Comparison of ENCODE assay signal across 11 mouse cellular contexts in the genomic region with DNA sequence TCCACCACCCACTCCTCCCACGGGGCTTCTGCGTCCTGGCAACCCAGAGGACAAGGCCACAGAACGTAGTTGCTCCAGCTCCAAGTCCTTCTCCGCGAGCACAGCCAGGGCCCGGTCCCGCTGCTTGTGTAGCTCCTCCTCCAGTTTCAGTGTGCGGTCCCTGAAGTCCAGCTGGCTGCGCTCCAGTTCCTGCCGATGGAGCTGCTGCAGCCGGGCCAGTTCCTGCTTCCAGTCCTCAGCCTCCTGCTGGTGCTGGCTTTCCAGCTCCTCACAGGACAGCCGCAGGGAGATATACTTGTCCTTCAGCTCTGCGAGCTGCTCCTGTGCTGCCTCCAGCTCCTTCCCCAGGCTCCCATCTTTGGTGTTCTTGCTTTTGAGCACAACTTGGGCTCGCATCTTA. TPM values are rescaled to one million over a fixed set of nuclear protein-coding genes. Genes with fewer than 3 reads are reported as not detected.
A peak's percentile ranks its signal among the peaks of the same experiment; 100 is the strongest.
DNase-seq lines count a peak whose midpoint lies in the region; ATAC-seq and TF ChIP-seq lines count a peak whose summit lies in the region.
"Had no signal": no experiment of that assay in that cellular context is flagged by ENCODE, and none has a peak within 500 bp of the region (broad histone marks: within the 10 kb centered on the region; RNA-seq: fewer than 3 reads in every experiment).

No protein-coding gene starts in this region.

- H3K4me1 ChIP-seq in neural tube, embryonic 13.5 days (replicated peaks), result peaks cover 42% of the 10 kb centered on the region
- H3K4me1 ChIP-seq in cortical plate, adult 2 months (ENCODE audit: control insufficient read depth, insufficient read depth, low read length), result peaks cover 10% of the 10 kb centered on the region
- H3K4me1 ChIP-seq in testis, adult 2 months (ENCODE audit: control insufficient read depth, insufficient read depth, low read length), result peaks cover 20% of the 10 kb centered on the region
- peaks cover 5% of the 10 kb centered on the region; the same call in 1 of the 2 replicates for H3K4me1 ChIP-seq in hindbrain, embryonic 11.5 days (replicated peaks; ENCODE audit: control insufficient read depth, insufficient read depth, low read length)
- H3K4me1 ChIP-seq in hindbrain, embryonic 12.5 days, result peaks cover 25% of the 10 kb centered on the region

- no peaks in the 10 kb centered on the region for H3K9me3 ChIP-seq in neural tube, embryonic 13.5 days
- no peaks in the 10 kb centered on the region for H3K9me3 ChIP-seq in hindbrain, embryonic 11.5 days (ENCODE audit: control insufficient read depth, low read length)
- H3K9me3 ChIP-seq in hindbrain, embryonic 12.5 days (replicated peaks), result no peaks in the 10 kb centered on the region
- H3K9me3 ChIP-seq: G1E; limb, embryonic 13.5 days had no signal

- no peak overlapping the region for H3K4me2 ChIP-seq in neural tube, embryonic 13.5 days
- H3K4me2 ChIP-seq in hindbrain, embryonic 11.5 days (replicated peaks; ENCODE audit: low read depth, low read length), result no peak overlapping the region
- H3K4me2 ChIP-seq in hindbrain, embryonic 12.5 days (replicated peaks), result no peak overlapping the region
- H3K4me2 ChIP-seq: limb, embryonic 13.5 days had no signal

- peak overlapping the region; percentile 28; the same call in 1 of the 2 replicates for H3K27ac ChIP-seq in neural tube, embryonic 13.5 days (replicated peaks)
- H3K27ac ChIP-seq in cortical plate, adult 2 months (ENCODE audit: insufficient read depth, low read length), result 0 out of 2 replicates have a peak overlapping the region, but pooled peaks have one; percentile 70
- no peak overlapping the region for H3K27ac ChIP-seq in testis, adult 2 months (ENCODE audit: control insufficient read depth, insufficient read depth, low read depth, low read length)
- no peak overlapping the region for H3K27ac ChIP-seq in hindbrain, embryonic 11.5 days (ENCODE audit: low read depth, low read length)
- no peak overlapping the region for H3K27ac ChIP-seq in hindbrain, embryonic 12.5 days
- H3K27ac ChIP-seq: limb, embryonic 13.5 days had no signal

- no peak for ATAC-seq in neural tube, embryonic 13.5 days (ENCODE audit: low read depth)
- no peak for ATAC-seq in hindbrain, embryonic 11.5 days (ENCODE audit: low FRiP score)
- ATAC-seq in hindbrain, embryonic 12.5 days (ENCODE audit: low FRiP score), result no peak

- no peak for DNase-seq in neural tube, embryonic 10.5 days (ENCODE audit: extremely low spot score, low spot score)
- peak; percentile 73 for DNase-seq in kidney, adult 9 months
- DNase-seq in lung, adult 18-20 months, result peak; percentile 39 to 47
- DNase-seq in hindbrain, embryonic 11.5 days (ENCODE audit: low spot score), result no peak

- H3K4me3 ChIP-seq in neural tube, embryonic 13.5 days, result no peak overlapping the region
- 0 out of 2 replicates have a peak overlapping the region, but pooled peaks have one; percentile 6 for H3K4me3 ChIP-seq in cortical plate, adult 2 months (ENCODE audit: insufficient read depth, low read length)
- peak overlapping the region; percentile 0 for H3K4me3 ChIP-seq in testis, adult 2 months (ENCODE audit: control insufficient read depth, low read depth, low read length)
- H3K4me3 ChIP-seq in hindbrain, embryonic 11.5 days (ENCODE audit: low read depth, low read length), result no peak overlapping the region
- no peak overlapping the region for H3K4me3 ChIP-seq in hindbrain, embryonic 12.5 days
- H3K4me3 ChIP-seq: limb, embryonic 13.5 days had no signal

- H3K36me3 ChIP-seq in neural tube, embryonic 13.5 days, result peaks cover 53% of the 10 kb centered on the region
- peaks cover 1% of the 10 kb centered on the region; the same call in 1 of the 2 replicates for H3K36me3 ChIP-seq in testis, adult 2 months (ENCODE audit: control insufficient read depth, insufficient read depth, low read length)
- peaks cover 7% of the 10 kb centered on the region; the same call in 1 of the 2 replicates for H3K36me3 ChIP-seq in hindbrain, embryonic 11.5 days (ENCODE audit: control insufficient read depth, insufficient read depth, low read length)
- peaks cover 43% of the 10 kb centered on the region for H3K36me3 ChIP-seq in hindbrain, embryonic 12.5 days

- 89% methylated on average over 14 of the region's 14 CpGs for WGBS in neural tube, embryonic 13.5 days
- WGBS in hindbrain, embryonic 11.5 days, result 90% methylated on average over 14 of the region's 14 CpGs
- WGBS in hindbrain, embryonic 12.5 days, result 87% methylated on average over 14 of the region's 14 CpGs

- TF ChIP-seq CTCF in cortical plate, adult 2 months (IDR thresholded peaks at IDR 0.05; ENCODE audit: extremely low read depth, insufficient read depth, low read length), result no peak
- TF ChIP-seq CTCF in testis, adult 2 months (IDR thresholded peaks at IDR 0.05; ENCODE audit: control insufficient read depth, insufficient read depth, insufficient replicate concordance, low read depth, low read length), result no peak

- no peak for TF ChIP-seq POLR2A in cortical plate, adult 2 months (IDR thresholded peaks at IDR 0.05; ENCODE audit: extremely low read depth, insufficient read depth, low read length)
- no peak for TF ChIP-seq POLR2A in testis, adult 2 months (IDR thresholded peaks at IDR 0.05; ENCODE audit: control insufficient read depth, low read depth, low read length)

- no peaks in the 10 kb centered on the region for H3K27me3 ChIP-seq in neural tube, embryonic 13.5 days
- H3K27me3 ChIP-seq in testis, adult 2 months (ENCODE audit: control insufficient read depth, insufficient read depth, low read length), result no peaks in the 10 kb centered on the region
- H3K27me3 ChIP-seq in hindbrain, embryonic 11.5 days (ENCODE audit: control insufficient read depth, insufficient read depth, low read length), result no peaks in the 10 kb centered on the region
- H3K27me3 ChIP-seq in hindbrain, embryonic 12.5 days, result no peaks in the 10 kb centered on the region
- H3K27me3 ChIP-seq: limb, embryonic 13.5 days had no signal

- H3K9ac ChIP-seq in neural tube, embryonic 13.5 days, result no peak overlapping the region
- H3K9ac ChIP-seq in hindbrain, embryonic 11.5 days (ENCODE audit: low read depth, low read length), result no peak overlapping the region
- H3K9ac ChIP-seq in hindbrain, embryonic 12.5 days, result no peak overlapping the region
- H3K9ac ChIP-seq: limb, embryonic 13.5 days had no signal

RNA-seq across cellular contexts. Expression of gene Arf5, which starts 4.9 kb away (rescaled TPM):
- polyA plus RNA-seq in neural tube, embryonic 13.5 days (2015; fragmentation: Nextera tagmentation; extraction: Ambion mirVana), result 336 and 392 TPM in 2 replicates
- 414 and 415 TPM in 2 replicates for polyA plus RNA-seq in cortical plate, adult 2 months (2012; rRNA removed)
- polyA plus RNA-seq in testis, adult 2 months (2012; rRNA removed), result 154 and 184 TPM in 2 replicates
- 271 and 322 TPM in 2 replicates for polyA plus RNA-seq in hindbrain, embryonic 11.5 days (2014; fragmentation: Nextera tagmentation; extraction: Ambion mirVana)
- 325 and 330 TPM in 2 replicates for polyA plus RNA-seq in hindbrain, embryonic 12.5 days (2016; fragmentation: Nextera tagmentation; extraction: Ambion mirVana)

RNA-seq across cellular contexts. Expression of gene Fscn3, which starts 9.1 kb away (rescaled TPM):
- polyA plus RNA-seq in neural tube, embryonic 13.5 days (2015; fragmentation: Nextera tagmentation; extraction: Ambion mirVana), result not detected in 2 replicates
- not detected in 2 replicates for polyA plus RNA-seq in cortical plate, adult 2 months (2012; rRNA removed)
- 400 and 451 TPM in 2 replicates for polyA plus RNA-seq in testis, adult 2 months (2012; rRNA removed)
- polyA plus RNA-seq in hindbrain, embryonic 11.5 days (2014; fragmentation: Nextera tagmentation; extraction: Ambion mirVana), result not detected in 2 replicates
- polyA plus RNA-seq in hindbrain, embryonic 12.5 days (2016; fragmentation: Nextera tagmentation; extraction: Ambion mirVana), result not detected in 2 replicates
- polyA plus RNA-seq: embryonic facial prominence, embryonic 14.5 days; G1E; limb, embryonic 13.5 days had no signal

RNA-seq across cellular contexts. Expression of gene Gcc1, which starts 9.7 kb away (rescaled TPM):
- polyA plus RNA-seq in neural tube, embryonic 13.5 days (2015; fragmentation: Nextera tagmentation; extraction: Ambion mirVana), result 10.0 and 12.5 TPM in 2 replicates
- polyA plus RNA-seq in cortical plate, adult 2 months (2012; rRNA removed), result 9.5 and 9.7 TPM in 2 replicates
- polyA plus RNA-seq in testis, adult 2 months (2012; rRNA removed), result 11.1 and 12.1 TPM in 2 replicates
- 6.3 and 7.0 TPM in 2 replicates for polyA plus RNA-seq in hindbrain, embryonic 11.5 days (2014; fragmentation: Nextera tagmentation; extraction: Ambion mirVana)
- 16.0 and 16.4 TPM in 2 replicates for polyA plus RNA-seq in hindbrain, embryonic 12.5 days (2016; fragmentation: Nextera tagmentation; extraction: Ambion mirVana)

RNA-seq across cellular contexts. Expression of gene Zfp800, which starts 20.6 kb away (rescaled TPM):
- polyA plus RNA-seq in neural tube, embryonic 13.5 days (2015; fragmentation: Nextera tagmentation; extraction: Ambion mirVana), result 20.5 and 23.5 TPM in 2 replicates
- polyA plus RNA-seq in cortical plate, adult 2 months (2012; rRNA removed), result 6.7 and 8.1 TPM in 2 replicates
- polyA plus RNA-seq in testis, adult 2 months (2012; rRNA removed), result 5.2 and 6.1 TPM in 2 replicates
- polyA plus RNA-seq in hindbrain, embryonic 11.5 days (2014; fragmentation: Nextera tagmentation; extraction: Ambion mirVana), result 25.2 and 32.2 TPM in 2 replicates
- polyA plus RNA-seq in hindbrain, embryonic 12.5 days (2016; fragmentation: Nextera tagmentation; extraction: Ambion mirVana), result 21.7 and 22.9 TPM in 2 replicates

RNA-seq across cellular contexts. Expression of gene Pax4, which starts 30.7 kb away (rescaled TPM):
- not detected in 2 replicates for polyA plus RNA-seq in neural tube, embryonic 13.5 days (2015; fragmentation: Nextera tagmentation; extraction: Ambion mirVana)
- 0.10 TPM in 1 of 2 replicates, not detected in the other for polyA plus RNA-seq in cortical plate, adult 2 months (2012; rRNA removed)
- polyA plus RNA-seq in testis, adult 2 months (2012; rRNA removed), result 0.19 TPM in 1 of 2 replicates, not detected in the other
- polyA plus RNA-seq in hindbrain, embryonic 11.5 days (2014; fragmentation: Nextera tagmentation; extraction: Ambion mirVana), result not detected in 2 replicates
- polyA plus RNA-seq in hindbrain, embryonic 12.5 days (2016; fragmentation: Nextera tagmentation; extraction: Ambion mirVana), result not detected in 2 replicates
- polyA plus RNA-seq: embryonic facial prominence, embryonic 14.5 days; G1E; limb, embryonic 13.5 days had no signal

Comparison
In these comparisons a context has a peak if more than half of its experiments do, and no peak if none do; other contexts are left out.
1. H3K27ac ChIP-seq: peak in neural tube, embryonic 13.5 days (single experiment) and cortical plate, adult 2 months (single experiment); none in testis, adult 2 months (single experiment), hindbrain, embryonic 11.5 days (single experiment) and hindbrain, embryonic 12.5 days (single experiment).
2. H3K4me3 ChIP-seq: peak in cortical plate, adult 2 months (single experiment) and testis, adult 2 months (single experiment); none in neural tube, embryonic 13.5 days (single experiment), hindbrain, embryonic 11.5 days (single experiment) and hindbrain, embryonic 12.5 days (single experiment).
3. DNase-seq: peak in kidney, adult 9 months (single experiment) and lung, adult 18-20 months (2 of 2); none in neural tube, embryonic 10.5 days (single experiment) and hindbrain, embryonic 11.5 days (single experiment).
4. RNA of gene Fscn3, which starts 9.1 kb away (polyA plus RNA-seq): 400 to 451 TPM in testis, adult 2 months; not detected in hindbrain, embryonic 12.5 days, not detected in hindbrain, embryonic 11.5 days, not detected in neural tube, embryonic 13.5 days and not detected in cortical plate, adult 2 months; every median in the first group is over 100 times any median in the second.